Mouse (Mus musculus) brown adipose tissue, adult 24 weeks (tissue): ENCODE results near the gene Cfap99. TPM values are rescaled to one million over a fixed set of nuclear protein-coding genes. Genes with fewer than 3 reads are reported as not detected.

Experiments used
- H3K27ac ChIP-seq: fragments of 200-500 bp; replicated peaks from 2 replicates; pipeline ENCODE4 v1.5.1; 2012; ENCODE audit warnings: low read depth, mild to moderate bottlenecking, low read length
- H3K4me1 ChIP-seq: fragments of 200-500 bp; 2 replicates; pipeline ENCODE4 v1.6.1; 2012; ENCODE audit warnings: low read length, mixed read lengths; ENCODE audit not compliant: control insufficient read depth, insufficient read depth, insufficient read length
- H3K4me3 ChIP-seq: fragments of 200-500 bp; 2 replicates; pipeline ENCODE4 v1.5.1; 2012; ENCODE audit warnings: low read depth, mild to moderate bottlenecking, low read length, moderate library complexity; ENCODE audit not compliant: insufficient read depth
- polyA plus RNA-seq: library from polyadenylated mRNA; stranded (reverse); fragments of >200 nt; gene quantifications from 2 replicates; pipeline ENCODE4 v1.2.4, GENCODE M21; 2012; ENCODE audit not compliant: missing spikeins, insufficient read depth, insufficient read length

Cfap99 gene
- polyA plus RNA-seq, 1 experiment: not detected

GRCm38 (mm10) chr5:34269921-34270465, 18.4 kb upstream of the Cfap99 start:
- no peak overlapping the region for H3K4me3 ChIP-seq
- H3K27ac ChIP-seq: no peak overlapping the region
- no peaks in the 10 kb centered on the region for H3K4me1 ChIP-seq

DNA sequence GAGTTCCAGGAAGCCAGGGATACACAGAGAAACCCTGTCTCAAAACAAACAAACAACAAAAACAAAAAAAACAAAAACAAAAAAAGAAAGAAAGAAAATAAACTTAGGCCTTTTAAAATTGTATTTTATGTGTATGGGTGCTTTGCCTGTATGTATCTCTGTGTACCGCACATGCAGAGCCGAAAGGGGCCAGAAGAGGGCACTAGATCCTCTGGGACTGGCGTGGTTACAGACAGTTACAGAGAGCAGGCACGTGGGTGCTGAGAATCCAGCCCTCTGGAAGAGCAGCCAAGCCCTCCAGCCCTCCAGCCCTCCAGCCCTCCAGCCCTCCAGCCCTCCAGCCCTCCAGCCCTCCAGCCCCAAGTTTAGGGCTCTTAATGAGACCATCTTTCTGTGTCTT, 16.7 kb upstream of the Cfap99 start:
- H3K4me3 ChIP-seq: no peak overlapping the region

DNA sequence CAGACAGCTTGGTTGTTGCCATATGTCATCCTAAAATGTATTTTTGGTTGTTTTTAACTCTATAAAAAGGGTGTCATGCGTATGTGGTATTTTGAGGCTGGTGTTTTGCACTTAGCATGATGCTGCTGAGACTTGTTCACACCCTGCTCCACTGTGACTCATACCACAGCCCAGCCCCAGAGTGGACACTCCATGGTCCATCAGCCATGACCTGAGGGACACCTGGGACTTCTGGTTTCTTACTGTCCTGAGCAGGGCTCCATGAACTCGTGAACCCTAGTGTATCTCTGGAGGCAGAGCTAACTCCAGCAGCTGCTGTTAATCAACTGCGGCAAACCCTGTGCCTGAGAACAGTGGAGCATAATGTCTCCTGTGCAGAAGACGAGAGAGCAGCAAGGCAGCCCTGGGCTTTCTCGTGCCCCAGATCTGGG, 15.1 kb upstream of the Cfap99 start:
- H3K27ac ChIP-seq: no peak overlapping the region
- no peaks in the 10 kb centered on the region for H3K4me1 ChIP-seq
- H3K4me3 ChIP-seq: no peak overlapping the region

More for the DNA sequence above, 16.7 kb upstream of the Cfap99 start:
- H3K4me1 ChIP-seq: no peaks in the 10 kb centered on the region
- no peak overlapping the region for H3K27ac ChIP-seq

DNA sequence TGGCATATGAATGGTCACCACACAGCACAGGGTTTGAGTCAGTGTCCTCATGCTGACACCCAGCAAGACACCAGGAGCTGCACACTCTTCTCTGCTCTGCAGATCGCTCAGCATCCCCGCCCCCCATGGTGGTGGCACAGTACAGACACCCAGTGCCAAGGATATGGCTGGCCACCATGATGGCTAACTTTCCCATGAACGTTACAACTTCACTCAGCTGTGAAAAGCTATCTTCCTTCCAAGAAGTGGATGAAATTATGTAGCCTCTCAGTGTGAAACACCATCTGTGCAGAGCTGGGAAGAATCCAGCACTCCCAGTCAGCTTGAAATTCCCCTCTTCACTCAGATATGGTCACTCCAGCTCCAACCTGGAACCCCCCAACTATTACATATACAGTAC, 14.1 kb upstream of the Cfap99 start:
- Histone ChIP-seq H3K4me3 (no peak overlapping the region), H3K4me1 (no peaks in the 10 kb centered on the region), H3K27ac (no peak overlapping the region)

GRCm38 (mm10) chr5:34274676-34275293, 13.6 kb upstream of the Cfap99 start:
- H3K27ac ChIP-seq: no peak overlapping the region
- no peak overlapping the region for H3K4me3 ChIP-seq

GRCm38 (mm10) chr5:34276191-34276590, 12.2 kb upstream of the Cfap99 start:
- Histone ChIP-seq H3K4me1 (no peaks in the 10 kb centered on the region), H3K4me3 (no peak overlapping the region), H3K27ac (no peak overlapping the region)

More at GRCm38 (mm10) chr5:34274676-34275293, 13.6 kb upstream of the Cfap99 start:
- H3K4me1 ChIP-seq: no peaks in the 10 kb centered on the region

- no peak overlapping the region for H3K27ac ChIP-seq
- no peak overlapping the region for H3K4me3 ChIP-seq
- no peaks in the 10 kb centered on the region for H3K4me1 ChIP-seq
Observed at GRCm38 (mm10) chr5:34276746-34277145, 11.7 kb upstream of the Cfap99 start.

- Histone ChIP-seq H3K4me1 (no peaks in the 10 kb centered on the region), H3K4me3 (no peak overlapping the region), H3K27ac (no peak overlapping the region)
Observed at GRCm38 (mm10) chr5:34278058-34278457, 10.3 kb upstream of the Cfap99 start.

DNA sequence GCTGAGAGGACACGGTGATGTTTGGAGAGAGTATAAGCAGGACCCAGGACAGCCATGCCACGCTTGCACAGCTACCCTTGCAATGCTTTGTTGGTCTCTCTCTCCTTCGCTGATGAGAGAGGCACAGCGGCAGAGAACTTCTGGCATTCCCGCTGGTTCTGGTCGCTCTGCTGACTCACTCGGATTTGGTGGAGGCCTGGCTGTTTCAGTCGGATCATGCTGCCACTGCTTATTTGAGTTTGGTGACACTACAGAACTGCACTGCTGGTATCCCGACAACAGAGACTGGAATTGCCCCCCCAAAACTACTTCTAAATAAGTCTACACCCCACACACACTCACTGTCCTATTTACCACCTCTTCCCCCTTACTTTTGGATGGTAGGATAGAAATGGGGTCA, 9.2 kb upstream of the Cfap99 start:
- no peak overlapping the region for H3K4me3 ChIP-seq
- H3K4me1 ChIP-seq: no peaks in the 10 kb centered on the region
- no peak overlapping the region for H3K27ac ChIP-seq

GRCm38 (mm10) chr5:34280976-34281375, 7.4 kb upstream of the Cfap99 start:
- Histone ChIP-seq H3K27ac (no peak overlapping the region), H3K4me1 (no peaks in the 10 kb centered on the region)

DNA sequence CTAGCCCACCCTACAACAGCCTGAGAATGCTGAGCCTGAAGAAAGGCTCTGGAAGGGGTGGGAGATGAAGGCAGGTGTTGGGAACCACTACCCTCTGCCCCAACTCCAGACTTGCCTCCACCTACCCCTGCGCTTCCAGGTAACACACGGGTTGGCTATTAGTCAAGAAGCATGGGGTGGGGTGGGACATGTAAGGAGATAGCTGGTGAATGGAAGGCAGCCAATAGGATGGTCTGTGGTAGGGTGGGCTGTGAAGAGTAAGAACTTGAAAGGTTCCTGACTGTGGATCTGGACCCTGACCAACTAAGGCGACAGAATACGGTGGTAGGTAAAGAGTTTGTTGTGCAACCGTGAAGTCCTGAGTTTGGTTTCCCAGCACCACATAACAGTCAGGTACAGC, 5.0 kb upstream of the Cfap99 start:
- peaks cover 2% of the 10 kb centered on the region for H3K4me1 ChIP-seq
- no peak overlapping the region for H3K4me3 ChIP-seq
- no peak overlapping the region for H3K27ac ChIP-seq

More at GRCm38 (mm10) chr5:34280976-34281375, 7.4 kb upstream of the Cfap99 start:
- no peak overlapping the region for H3K4me3 ChIP-seq

DNA sequence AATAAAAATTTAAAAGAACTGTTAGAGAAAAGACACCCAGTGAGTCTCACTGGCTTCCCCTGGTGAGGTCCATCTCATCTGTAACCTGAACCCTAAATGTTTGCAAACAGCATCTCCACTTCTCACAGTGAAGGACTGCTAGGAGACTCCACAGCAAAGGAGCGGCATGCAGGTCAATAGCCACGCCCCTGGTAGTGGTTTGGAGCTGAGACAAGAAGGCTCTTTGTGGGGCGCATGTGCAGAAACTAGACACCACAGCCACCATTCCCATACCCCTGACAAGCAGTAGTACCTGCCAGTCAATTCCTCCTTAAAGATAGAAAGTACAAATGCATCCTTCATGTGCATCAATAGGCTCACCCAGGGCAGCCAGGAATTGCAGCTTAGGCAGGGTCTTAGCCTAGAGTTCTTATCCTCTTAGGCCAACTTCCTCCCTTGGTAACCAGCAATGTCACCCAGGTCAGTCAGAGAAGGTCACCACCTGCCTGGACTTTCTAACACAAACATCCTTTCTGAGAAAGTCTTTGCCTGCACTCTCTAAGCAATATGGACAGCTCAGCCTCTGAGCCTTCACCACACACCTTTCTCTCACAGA, 4.1 kb upstream of the Cfap99 start:
- H3K27ac ChIP-seq: no peak overlapping the region
- peaks cover 2% of the 10 kb centered on the region for H3K4me1 ChIP-seq
- H3K4me3 ChIP-seq: no peak overlapping the region

DNA sequence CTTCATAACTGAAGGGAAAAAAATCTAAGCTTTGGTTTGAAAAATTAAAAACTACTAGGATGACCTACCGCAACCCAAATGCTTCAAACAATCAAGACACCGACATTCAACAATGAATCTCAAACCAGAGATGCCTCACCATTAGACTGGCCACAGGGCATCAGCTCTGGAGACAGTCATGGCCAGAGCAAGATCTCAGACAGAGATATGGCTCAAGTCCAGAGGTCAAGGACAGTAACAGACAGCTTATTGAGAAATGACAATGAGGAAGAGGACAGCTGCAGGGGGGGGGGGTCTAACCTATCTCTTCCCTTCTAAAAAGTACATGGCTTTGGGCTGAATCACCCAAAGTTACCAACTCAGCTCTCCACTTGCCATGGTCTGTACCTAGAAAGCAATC, 3.1 kb upstream of the Cfap99 start:
- Histone ChIP-seq H3K27ac (no peak overlapping the region), H3K4me1 (peaks cover 2% of the 10 kb centered on the region), H3K4me3 (no peak overlapping the region)

GRCm38 (mm10) chr5:34286516-34286915, 1.9 kb upstream of the Cfap99 start:
- no peak overlapping the region for H3K27ac ChIP-seq
- H3K4me3 ChIP-seq: peak overlapping the region; percentile 61
- H3K4me1 ChIP-seq: peaks cover 2% of the 10 kb centered on the region

GRCm38 (mm10) chr5:34287001-34287837, 1.2 kb upstream of the Cfap99 start:
- H3K4me1 ChIP-seq: peaks cover 2% of the 10 kb centered on the region
- peak overlapping the region; percentile 61 for H3K4me3 ChIP-seq
- no peak overlapping the region for H3K27ac ChIP-seq
